Mouse (Mus musculus): ENCODE measurements around the gene Prkaa2.

- no peak for TF ChIP-seq CTCF (IDR thresholded peaks at IDR 0.05; ENCODE audit: insufficient read depth, low read length)
- no peak for TF ChIP-seq POLR2A (IDR thresholded peaks at IDR 0.05; ENCODE audit: borderline replicate concordance, extremely low read depth, low read depth, low read length)
These were observed 23.8 kb upstream of the Prkaa2 start for GRCm38 (mm10) chr4:105133350-105134050.
